Mouse (Mus musculus) cortical plate, adult 2 months (tissue): ENCODE measurements around the gene Plekha5.

Experiments used
- CTCF ChIP-seq: fragments of 200-500 bp; IDR thresholded peaks from 2 replicates; pipeline ENCODE4 v1.5.1; 2011; ENCODE audit warnings: mild to moderate bottlenecking, control low read depth, low read length; ENCODE audit not compliant: insufficient read depth; ENCODE audit errors: extremely low read depth
- POLR2A ChIP-seq: fragments of 200-500 bp; IDR thresholded peaks from 2 replicates; pipeline ENCODE4 v1.6.1; 2011; ENCODE audit warnings: mild to moderate bottlenecking, low read length, control low read depth; ENCODE audit not compliant: insufficient read depth; ENCODE audit errors: extremely low read depth

DNA sequence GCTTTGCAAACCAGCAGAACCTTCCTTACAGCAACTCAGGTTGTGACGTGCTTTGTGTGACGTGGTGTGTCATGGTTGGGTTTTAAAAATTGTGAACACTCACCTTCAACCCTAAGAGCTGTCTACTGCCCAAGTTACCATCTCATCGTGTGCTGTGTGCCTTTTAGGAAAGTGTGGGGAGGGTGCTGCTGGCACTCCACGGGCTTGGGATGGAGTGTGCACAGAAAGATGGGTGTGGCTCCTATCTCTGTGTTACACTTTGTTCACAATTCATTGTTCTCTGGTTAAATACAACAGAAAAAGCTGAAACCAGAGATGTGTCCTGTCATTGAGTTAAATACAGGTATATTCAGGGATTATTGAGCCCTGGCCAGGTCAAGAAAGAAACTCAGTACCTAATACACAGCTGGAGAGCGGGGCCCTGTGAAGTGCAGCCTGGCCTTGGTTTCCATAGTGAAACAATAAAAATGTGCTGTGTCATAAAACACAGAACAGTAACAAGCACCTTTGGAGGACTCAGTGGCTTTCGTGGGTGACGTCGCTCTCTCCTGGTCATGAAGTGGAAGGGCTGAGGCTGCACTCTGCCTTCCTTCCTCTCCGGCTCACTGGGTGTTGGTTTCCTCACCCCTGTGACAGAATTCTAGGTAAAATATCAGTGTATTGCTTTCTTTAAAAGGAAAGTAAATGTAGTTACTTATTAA, 42.2 kb downstream of the Plekha5 start:
- TF ChIP-seq CTCF (no peak), POLR2A (no peak)
